Comparison of ENCODE assay signal across 32 mouse cellular contexts in genomic region chr9:119390214-119390613, GRCm38 (mm10). TPM values are rescaled to one million over a fixed set of nuclear protein-coding genes. Genes with fewer than 3 reads are reported as not detected.
DNase-seq lines count a peak whose midpoint lies in the region; ATAC-seq and TF ChIP-seq lines count a peak whose summit lies in the region.
"Had no signal": no experiment of that assay in that cellular context is flagged by ENCODE, and none has a peak within 500 bp of the region (broad histone marks: within the 10 kb centered on the region; RNA-seq: fewer than 3 reads in every experiment).

No protein-coding gene starts in this region.

- H3K36me3 ChIP-seq in intestine, postnatal 0 days (ENCODE audit: control insufficient read depth, insufficient read depth), result peaks cover 7% of the 10 kb centered on the region; the same call in 1 of the 2 replicates
- H3K36me3 ChIP-seq in intestine, embryonic 16.5 days (ENCODE audit: control insufficient read depth, insufficient read depth, low read length), result no peaks in the 10 kb centered on the region
- H3K36me3 ChIP-seq in liver, embryonic 14.5 days (replicated peaks; ENCODE audit: control insufficient read depth, insufficient read depth, low read depth), result no peaks in the 10 kb centered on the region
- H3K36me3 ChIP-seq in liver, postnatal 0 days (replicated peaks; ENCODE audit: insufficient read depth, low read length), result no peaks in the 10 kb centered on the region

- no peak for TF ChIP-seq EP300 in liver, embryonic 14.5 days (IDR thresholded peaks at IDR 0.05; ENCODE audit: low read depth)
- TF ChIP-seq EP300 in liver, postnatal 0 days (IDR thresholded peaks at IDR 0.05; ENCODE audit: low read depth), result no peak

- intact Hi-C loops in heart, postnatal 10 days (cut with DNase I), result no loop called here

- no peak overlapping the region for H3K27ac ChIP-seq in intestine, postnatal 0 days (ENCODE audit: low read depth, low read length)
- H3K27ac ChIP-seq in intestine, embryonic 16.5 days (ENCODE audit: low read length), result no peak overlapping the region
- no peak overlapping the region for H3K27ac ChIP-seq in liver, embryonic 14.5 days
- no peak overlapping the region for H3K27ac ChIP-seq in liver, postnatal 0 days (ENCODE audit: low read depth)
- H3K27ac ChIP-seq: embryonic facial prominence, embryonic 13.5 days; embryonic facial prominence, embryonic 15.5 days; forebrain, embryonic 10.5 days; forebrain, embryonic 12.5 days had no signal

- no peak for TF ChIP-seq CTCF in intestine, postnatal 0 days (IDR thresholded peaks at IDR 0.05; ENCODE audit: low read depth)
- no peak for TF ChIP-seq CTCF in liver, embryonic 14.5 days (IDR thresholded peaks at IDR 0.05; ENCODE audit: low read depth)
- TF ChIP-seq CTCF in liver, postnatal 0 days (IDR thresholded peaks at IDR 0.05; ENCODE audit: low read depth), result no peak

- H3K27me3 ChIP-seq in intestine, postnatal 0 days (replicated peaks; ENCODE audit: control insufficient read depth, insufficient read depth, low read length), result no peaks in the 10 kb centered on the region
- H3K27me3 ChIP-seq in intestine, embryonic 16.5 days (replicated peaks; ENCODE audit: control insufficient read depth, insufficient read depth, low read length), result no peaks in the 10 kb centered on the region
- H3K27me3 ChIP-seq in liver, embryonic 14.5 days (ENCODE audit: control insufficient read depth, insufficient read depth, low read length), result no peaks in the 10 kb centered on the region
- H3K27me3 ChIP-seq in liver, postnatal 0 days (ENCODE audit: insufficient read depth, low read length), result no peaks in the 10 kb centered on the region
- H3K27me3 ChIP-seq: CH12.LX; embryonic facial prominence, embryonic 13.5 days; embryonic facial prominence, embryonic 15.5 days; forebrain, embryonic 12.5 days; Patski had no signal

- 76% methylated on average over 2 of the region's 2 CpGs for WGBS in intestine, postnatal 0 days
- 86% methylated on average over 2 of the region's 2 CpGs for WGBS in intestine, embryonic 16.5 days
- WGBS in liver, embryonic 14.5 days (ENCODE audit: insufficient replicate concordance), result 72% methylated on average over 2 of the region's 2 CpGs
- WGBS in liver, postnatal 0 days (ENCODE audit: insufficient replicate concordance), result 63% methylated on average over 2 of the region's 2 CpGs

- H3K9me3 ChIP-seq in intestine, postnatal 0 days (ENCODE audit: control insufficient read depth), result no peaks in the 10 kb centered on the region
- no peaks in the 10 kb centered on the region for H3K9me3 ChIP-seq in intestine, embryonic 16.5 days (ENCODE audit: control insufficient read depth, low read length)
- no peaks in the 10 kb centered on the region for H3K9me3 ChIP-seq in liver, embryonic 14.5 days (ENCODE audit: control insufficient read depth, low read length)
- no peaks in the 10 kb centered on the region for H3K9me3 ChIP-seq in liver, postnatal 0 days (ENCODE audit: low read length)
- H3K9me3 ChIP-seq: embryonic facial prominence, embryonic 13.5 days; embryonic facial prominence, embryonic 15.5 days; forebrain, embryonic 12.5 days; G1E had no signal

- no peak overlapping the region for H3K9ac ChIP-seq in intestine, postnatal 0 days (ENCODE audit: low read depth, low read length)
- H3K9ac ChIP-seq in intestine, embryonic 16.5 days (ENCODE audit: low read depth, low read length), result no peak overlapping the region
- H3K9ac ChIP-seq in liver, embryonic 14.5 days (replicated peaks), result no peak overlapping the region
- H3K9ac ChIP-seq in liver, postnatal 0 days (replicated peaks), result no peak overlapping the region
- H3K9ac ChIP-seq: embryonic facial prominence, embryonic 13.5 days; embryonic facial prominence, embryonic 15.5 days; forebrain, embryonic 12.5 days had no signal

- ATAC-seq in intestine, postnatal 0 days, result peak; percentile 43
- no peak for ATAC-seq in intestine, embryonic 16.5 days
- peak; percentile 23; the same call in 1 of the 2 replicates for ATAC-seq in liver, embryonic 14.5 days (ENCODE audit: insufficient read depth)
- ATAC-seq in liver, postnatal 0 days, result peak; percentile 90
- ATAC-seq: activated CD4-positive, CD25-positive, alpha-beta regulatory T cell, adult 4 months; CD4-positive, CD25-positive, alpha-beta regulatory T cell, adult 4 months; forebrain, embryonic 14.5 days; forebrain, embryonic 16.5 days; Patski had no signal

- H3K4me1 ChIP-seq in intestine, postnatal 0 days (replicated peaks; ENCODE audit: control insufficient read depth, insufficient read depth, low read length), result no peaks in the 10 kb centered on the region
- no peaks in the 10 kb centered on the region for H3K4me1 ChIP-seq in intestine, embryonic 16.5 days (ENCODE audit: control insufficient read depth, insufficient read depth, low read length)
- H3K4me1 ChIP-seq in liver, embryonic 14.5 days (replicated peaks; ENCODE audit: control insufficient read depth in 2 of 2, insufficient read depth in 2 of 2, low read length in 1 of 2), result no peaks in the 10 kb centered on the region
- no peaks in the 10 kb centered on the region for H3K4me1 ChIP-seq in liver, postnatal 0 days (ENCODE audit: insufficient read depth)
- H3K4me1 ChIP-seq: embryonic facial prominence, embryonic 13.5 days; embryonic facial prominence, embryonic 15.5 days; forebrain, embryonic 10.5 days; forebrain, embryonic 12.5 days had no signal

- H3K4me3 ChIP-seq in intestine, postnatal 0 days (ENCODE audit: low read depth, low read length), result no peak overlapping the region
- no peak overlapping the region for H3K4me3 ChIP-seq in intestine, embryonic 16.5 days (ENCODE audit: low read length)
- H3K4me3 ChIP-seq in liver, embryonic 14.5 days (ENCODE audit: insufficient read depth in 1 of 2, low read depth in 2 of 2, low read length in 2 of 2), result no peak overlapping the region
- no peak overlapping the region for H3K4me3 ChIP-seq in liver, postnatal 0 days (ENCODE audit: low read depth, low read length)
- H3K4me3 ChIP-seq: embryonic facial prominence, embryonic 13.5 days; embryonic facial prominence, embryonic 15.5 days; erythroblast, embryonic 14.5 days; forebrain, embryonic 10.5 days; forebrain, embryonic 12.5 days had no signal

- no peak for DNase-seq in liver, embryonic 14.5 days (ENCODE audit: low read depth in 3 of 3, low spot score in 3 of 3)
- DNase-seq in liver, result no peak
- no peak for DNase-seq in liver, postnatal 0 days
- DNase-seq in heart, postnatal 10 days, result no peak
- DNase-seq: adrenal gland, adult 8-10 months; adrenal gland, postnatal 25 days; B cell, adult 2 months; cerebellum, adult 11 months; cerebellum, adult 18-20 months; cerebellum, adult 8-10 months; cerebellum, adult 9-11 months; cerebellum, postnatal 14 days; cerebellum, postnatal 36 days; embryo, embryonic 11 days had no signal

- no peak overlapping the region for H3K4me2 ChIP-seq in intestine, postnatal 0 days (replicated peaks; ENCODE audit: low read depth)
- no peak overlapping the region for H3K4me2 ChIP-seq in intestine, embryonic 16.5 days (ENCODE audit: low read depth, low read length)
- H3K4me2 ChIP-seq in liver, embryonic 14.5 days (ENCODE audit: low read depth), result no peak overlapping the region
- H3K4me2 ChIP-seq in liver, postnatal 0 days (ENCODE audit: low read depth, low read length), result no peak overlapping the region
- H3K4me2 ChIP-seq: embryonic facial prominence, embryonic 13.5 days; embryonic facial prominence, embryonic 15.5 days; forebrain, embryonic 12.5 days had no signal

RNA-seq across cellular contexts. Expression of gene Acvr2b, which starts 11.7 kb away (rescaled TPM):
- 5.4 and 5.8 TPM in 2 replicates for polyA plus RNA-seq in intestine, postnatal 0 days (2015; fragmentation: Nextera tagmentation; extraction: Ambion mirVana)
- 6.3 and 8.4 TPM in 2 replicates for polyA plus RNA-seq in intestine, embryonic 16.5 days (2015; fragmentation: Nextera tagmentation; extraction: Ambion mirVana)
- 0.62 and 0.69 TPM in 2 replicates for polyA plus RNA-seq in liver, embryonic 14.5 days (2012; rRNA removed)
- polyA plus RNA-seq in liver, embryonic 14.5 days (2014; fragmentation: Nextera tagmentation; extraction: Ambion mirVana), result 1.5 and 2.3 TPM in 2 replicates
- 2.2 and 4.1 TPM in 2 replicates for polyA plus RNA-seq in liver, postnatal 0 days (2015; fragmentation: Nextera tagmentation; extraction: Ambion mirVana)
- 1 to 10 TPM; 6.9 to 7.4 TPM for total RNA-seq in heart, postnatal 10 days (2021)
- polyA plus RNA-seq: activated CD4-positive, CD25-positive, alpha-beta regulatory T cell, adult 4 months had no signal

RNA-seq across cellular contexts. Expression of gene Slc22a14, which starts 24.9 kb away (rescaled TPM):
- polyA plus RNA-seq in intestine, postnatal 0 days (2015; fragmentation: Nextera tagmentation; extraction: Ambion mirVana), result 0.12 TPM in 1 of 2 replicates, not detected in the other
- polyA plus RNA-seq in intestine, embryonic 16.5 days (2015; fragmentation: Nextera tagmentation; extraction: Ambion mirVana), result 0.10 and 0.16 TPM in 2 replicates
- not detected in 2 replicates for polyA plus RNA-seq in liver, embryonic 14.5 days (2012; rRNA removed)
- polyA plus RNA-seq in liver, embryonic 14.5 days (2014; fragmentation: Nextera tagmentation; extraction: Ambion mirVana), result not detected in 2 replicates
- polyA plus RNA-seq in liver, postnatal 0 days (2015; fragmentation: Nextera tagmentation; extraction: Ambion mirVana), result not detected in 2 replicates
- under 1 TPM in 1 of 2 experiments, not detected in 1; 0.32 TPM for total RNA-seq in heart, postnatal 10 days (2021)
- total RNA-seq: adrenal gland, adult 18-20 months; adrenal gland, adult 8-10 months; adrenal gland, postnatal 25 days; adrenal gland, postnatal 4 days; CH12.LX; common myeloid progenitor, adult 5-6 weeks; G1E had no signal
- polyA plus RNA-seq: activated CD4-positive, CD25-positive, alpha-beta regulatory T cell, adult 4 months; CD4-positive, CD25-positive, alpha-beta regulatory T cell, adult 4 months; embryonic facial prominence, embryonic 11.5 days; embryonic facial prominence, embryonic 13.5 days; erythroblast, embryonic 14.5 days; forebrain, embryonic 10.5 days; forebrain, embryonic 12.5 days; forebrain, embryonic 14.5 days; forebrain, embryonic 16.5 days; G1E had no signal

RNA-seq across cellular contexts. Expression of gene Xylb, which starts 33.0 kb away (rescaled TPM):
- 10.8 and 11.7 TPM in 2 replicates for polyA plus RNA-seq in intestine, postnatal 0 days (2015; fragmentation: Nextera tagmentation; extraction: Ambion mirVana)
- 17.4 and 18.5 TPM in 2 replicates for polyA plus RNA-seq in intestine, embryonic 16.5 days (2015; fragmentation: Nextera tagmentation; extraction: Ambion mirVana)
- polyA plus RNA-seq in liver, embryonic 14.5 days (2012; rRNA removed), result 3.3 and 4.8 TPM in 2 replicates
- 2.4 and 4.2 TPM in 2 replicates for polyA plus RNA-seq in liver, embryonic 14.5 days (2014; fragmentation: Nextera tagmentation; extraction: Ambion mirVana)
- 8.2 and 9.2 TPM in 2 replicates for polyA plus RNA-seq in liver, postnatal 0 days (2015; fragmentation: Nextera tagmentation; extraction: Ambion mirVana)
- under 1 TPM; 0.52 to 0.57 TPM for total RNA-seq in heart, postnatal 10 days (2021)

RNA-seq across cellular contexts. Expression of gene Myd88, which starts 49.0 kb away (rescaled TPM):
- 29.7 and 30.9 TPM in 2 replicates for polyA plus RNA-seq in intestine, postnatal 0 days (2015; fragmentation: Nextera tagmentation; extraction: Ambion mirVana)
- 35.0 and 36.3 TPM in 2 replicates for polyA plus RNA-seq in intestine, embryonic 16.5 days (2015; fragmentation: Nextera tagmentation; extraction: Ambion mirVana)
- polyA plus RNA-seq in liver, embryonic 14.5 days (2012; rRNA removed), result 5.8 and 6.4 TPM in 2 replicates
- 15.0 and 15.8 TPM in 2 replicates for polyA plus RNA-seq in liver, embryonic 14.5 days (2014; fragmentation: Nextera tagmentation; extraction: Ambion mirVana)
- polyA plus RNA-seq in liver, postnatal 0 days (2015; fragmentation: Nextera tagmentation; extraction: Ambion mirVana), result 15.6 and 16.7 TPM in 2 replicates
- 10 to 100 TPM; 16.1 to 20.8 TPM for total RNA-seq in heart, postnatal 10 days (2021)

RNA-seq across cellular contexts. Expression of gene Acaa1a, which starts 50.7 kb away (rescaled TPM):
- 90.5 and 97.0 TPM in 2 replicates for polyA plus RNA-seq in intestine, postnatal 0 days (2015; fragmentation: Nextera tagmentation; extraction: Ambion mirVana)
- 114 and 116 TPM in 2 replicates for polyA plus RNA-seq in intestine, embryonic 16.5 days (2015; fragmentation: Nextera tagmentation; extraction: Ambion mirVana)
- 26.6 and 27.3 TPM in 2 replicates for polyA plus RNA-seq in liver, embryonic 14.5 days (2012; rRNA removed)
- 28.4 and 30.6 TPM in 2 replicates for polyA plus RNA-seq in liver, embryonic 14.5 days (2014; fragmentation: Nextera tagmentation; extraction: Ambion mirVana)
- 132 and 141 TPM in 2 replicates for polyA plus RNA-seq in liver, postnatal 0 days (2015; fragmentation: Nextera tagmentation; extraction: Ambion mirVana)
- total RNA-seq in heart, postnatal 10 days (2021), result 10 to 100 TPM; 78.6 to 80.0 TPM
